Mouse (Mus musculus) limb, embryonic 14.5 days (tissue): ENCODE data around the gene Bscl2. TPM values are rescaled to one million over a fixed set of nuclear protein-coding genes. Genes with fewer than 3 reads are reported as not detected.
A peak's percentile ranks its signal among the peaks of the same experiment; 100 is the strongest.

Experiments
- ATAC-seq: fragments of 200-750 bp; cut with Nextera tagmentation; 2 replicates; pipeline ENCODE4 v1.8.0; 2017; ENCODE audit warnings: low read depth, moderate number of reproducible peaks, moderate TSS enrichment; ENCODE audit not compliant: low FRiP score
- DNase-seq: peaks from one replicate; pipeline ENCODE4 v3.0.0-alpha.2; 2015; ENCODE audit warnings: low spot score
- H3K27ac ChIP-seq: fragments of 300-500 bp; sonication (generic); replicated peaks from 2 replicates; pipeline ENCODE4 v1.5.1; 2014; ENCODE audit warnings: low read depth, mild to moderate bottlenecking, low read length, moderate library complexity, mixed read lengths
- H3K27me3 ChIP-seq: fragments of 300-500 bp; sonication (generic); 2 replicates; pipeline ENCODE4 v1.6.1; 2014; ENCODE audit warnings: low read length, mixed read lengths; ENCODE audit not compliant: control insufficient read depth, insufficient read depth
- H3K36me3 ChIP-seq: fragments of 300-500 bp; sonication (generic); 2 replicates; pipeline ENCODE4 v1.6.1; 2014; ENCODE audit warnings: mild to moderate bottlenecking, low read length, moderate library complexity, mixed read lengths; ENCODE audit not compliant: control insufficient read depth, insufficient read depth
- H3K4me1 ChIP-seq: fragments of 300-500 bp; sonication (generic); 2 replicates; pipeline ENCODE4 v1.6.1; 2014; ENCODE audit warnings: antibody characterized with exemption, low read length, mixed read lengths; ENCODE audit not compliant: control insufficient read depth, insufficient read depth
- H3K4me2 ChIP-seq: fragments of 300-500 bp; sonication (generic); replicated peaks from 2 replicates; pipeline ENCODE4 v1.6.1; 2014; ENCODE audit warnings: low read depth, mild to moderate bottlenecking, low read length, moderate library complexity; ENCODE audit not compliant: severe bottlenecking
- H3K4me3 ChIP-seq: fragments of 300-500 bp; sonication (generic); replicated peaks from 2 replicates; pipeline ENCODE4 v1.5.1; 2014; ENCODE audit warnings: low read length
- H3K9ac ChIP-seq: fragments of 300-500 bp; sonication (generic); 2 replicates; pipeline ENCODE4 v1.6.1; 2014; ENCODE audit warnings: mild to moderate bottlenecking, low read depth, low read length, moderate library complexity; ENCODE audit not compliant: severe bottlenecking
- H3K9me3 ChIP-seq: fragments of 300-500 bp; sonication (generic); 2 replicates; pipeline ENCODE4 v1.6.1; 2016; ENCODE audit warnings: low read length; ENCODE audit not compliant: control insufficient read depth
- POLR2A ChIP-seq: fragments of 200-500 bp; IDR thresholded peaks from 2 replicates; pipeline ENCODE4 v1.8.0; 2012; ENCODE audit warnings: inconsistent platforms, mild to moderate bottlenecking, moderate library complexity, borderline replicate concordance; ENCODE audit not compliant: insufficient read depth, insufficient read length; ENCODE audit errors: extremely low read depth
- WGBS: fragments of 180-500 bp; shearing (Covaris S2); extraction: QIAGEN DNeasy Blood & Tissue Kit; methylation state at CpG from one replicate; pipeline ENCODE4 v1.1.7; 2014; 5-methylcytosine and 5-hydroxymethylcytosine counted together
- polyA plus RNA-seq, 2 experiments: library from polyadenylated mRNA; depleted of rRNA in 1 of 2; stranded (reverse) in 1 of 2; unstranded in 1 of 2; fragments of >200 nt; fragmentation: Nextera tagmentation in 1 of 2; extraction: Ambion mirVana in 1 of 2; gene quantifications; 2 replicates each; pipeline versions ENCODE4 v1.2.1 to v1.2.3; 2012 to 2014

Gene Bscl2
- polyA plus RNA-seq, 2 experiments = 48.2 to 50.2 TPM

GRCm38 (mm10) chr19:8839908-8840791 lies 2.9 kb downstream of the Bscl2 start:
- no peak for TF ChIP-seq POLR2A
- Histone ChIP-seq H3K9me3 (no peaks in the 10 kb centered on the region), H3K4me2 (peak overlapping the region; percentile 56), H3K27ac (no peak overlapping the region), H3K36me3 (peaks cover 19% of the 10 kb centered on the region), H3K9ac (peak overlapping the region; percentile 59), H3K4me3 (peak overlapping the region; percentile 39), H3K27me3 (no peaks in the 10 kb centered on the region), H3K4me1 (peaks cover 25% of the 10 kb centered on the region)
- WGBS = 23% methylated on average over 29 of the region's 29 CpGs
- DNase-seq (no peak), ATAC-seq (no peak)

GRCm38 (mm10) chr19:8841012-8841411 lies 3.7 kb downstream of the Bscl2 start:
- H3K27ac ChIP-seq = no peak overlapping the region
- H3K9ac ChIP-seq = no peak overlapping the region
- H3K4me3 ChIP-seq = no peak overlapping the region
- no peak for ATAC-seq
- peaks cover 14% of the 10 kb centered on the region for H3K36me3 ChIP-seq
- peak overlapping the region; percentile 56; the same call in 1 of the 2 replicates for H3K4me2 ChIP-seq
- no peak for DNase-seq
- H3K9me3 ChIP-seq = no peaks in the 10 kb centered on the region
- WGBS = 89% methylated on average over 7 of the region's 7 CpGs
- no peaks in the 10 kb centered on the region for H3K27me3 ChIP-seq
- H3K4me1 ChIP-seq = peaks cover 25% of the 10 kb centered on the region
- TF ChIP-seq POLR2A = no peak

- Histone ChIP-seq H3K4me2 (no peak overlapping the region), H3K9me3 (no peaks in the 10 kb centered on the region), H3K4me3 (no peak overlapping the region), H3K27ac (no peak overlapping the region), H3K9ac (no peak overlapping the region), H3K36me3 (peaks cover 34% of the 10 kb centered on the region), H3K27me3 (no peaks in the 10 kb centered on the region), H3K4me1 (peaks cover 25% of the 10 kb centered on the region)
- DNase-seq (no peak), ATAC-seq (no peak)
- 84% methylated on average over 6 of the region's 6 CpGs for WGBS
- TF ChIP-seq POLR2A = no peak
Measured at GRCm38 (mm10) chr19:8842961-8843360, 5.7 kb downstream of the Bscl2 start.

- H3K9ac ChIP-seq = no peak overlapping the region
- no peak for ATAC-seq
- H3K4me2 ChIP-seq = no peak overlapping the region
- H3K9me3 ChIP-seq = no peaks in the 10 kb centered on the region
- WGBS = 56% methylated on average over 5 of the region's 5 CpGs
- no peak overlapping the region for H3K27ac ChIP-seq
- DNase-seq = peak; percentile 85
- H3K4me1 ChIP-seq = peaks cover 9% of the 10 kb centered on the region
- H3K4me3 ChIP-seq = no peak overlapping the region
- H3K27me3 ChIP-seq = no peaks in the 10 kb centered on the region
- H3K36me3 ChIP-seq = peaks cover 34% of the 10 kb centered on the region
- TF ChIP-seq POLR2A = no peak
Measured at GRCm38 (mm10) chr19:8844371-8845129, 7.3 kb downstream of the Bscl2 start.

- H3K4me2 ChIP-seq = no peak overlapping the region
- H3K27me3 ChIP-seq = no peaks in the 10 kb centered on the region
- TF ChIP-seq POLR2A = no peak
- H3K9me3 ChIP-seq = no peaks in the 10 kb centered on the region
- no peak overlapping the region for H3K9ac ChIP-seq
- no peak overlapping the region for H3K27ac ChIP-seq
- DNase-seq = no peak
- H3K4me1 ChIP-seq = peaks cover 8% of the 10 kb centered on the region
- H3K36me3 ChIP-seq = peaks cover 25% of the 10 kb centered on the region
- 64% methylated on average over 5 of the region's 5 CpGs for WGBS
- no peak for ATAC-seq
- H3K4me3 ChIP-seq = no peak overlapping the region
Measured at GRCm38 (mm10) chr19:8848356-8848755, 11.1 kb downstream of the Bscl2 start.
